Mouse (Mus musculus) hindlimb bud, embryonic 11.5 days (tissue): ENCODE data around the gene Gm5127.

ENCODE experiments used
- DNase-seq: peaks from one replicate; pipeline ENCODE4 v3.0.0-alpha.2; 2012; ENCODE audit warnings: low read depth, low spot score; ENCODE audit errors: extremely low spot score

The Gm5127 gene

DNA sequence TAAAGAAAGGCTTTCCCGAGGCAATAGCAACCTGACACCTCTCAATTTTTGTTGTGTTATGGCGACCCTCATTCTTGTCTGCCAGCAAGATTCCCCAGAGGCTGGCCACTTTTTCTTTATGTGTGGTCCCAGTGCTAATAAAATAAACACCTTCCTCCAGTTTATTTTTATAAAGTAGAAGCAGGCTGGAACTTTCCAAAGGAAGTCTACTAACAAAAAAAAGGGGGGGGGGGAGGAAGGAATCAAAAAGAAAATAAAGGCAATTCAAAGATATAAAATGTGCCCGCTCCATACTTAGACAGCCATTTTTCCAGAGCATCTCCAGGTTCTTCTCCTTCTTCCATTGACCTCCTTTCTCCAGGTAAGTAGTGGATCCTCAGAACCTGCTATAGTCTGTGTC, at the start of gene Gm5127:
Gm5127 (plus strand) TSS at position 301 of the 400 bp plus-strand sequence.
- DNase-seq, result no peak

DNA sequence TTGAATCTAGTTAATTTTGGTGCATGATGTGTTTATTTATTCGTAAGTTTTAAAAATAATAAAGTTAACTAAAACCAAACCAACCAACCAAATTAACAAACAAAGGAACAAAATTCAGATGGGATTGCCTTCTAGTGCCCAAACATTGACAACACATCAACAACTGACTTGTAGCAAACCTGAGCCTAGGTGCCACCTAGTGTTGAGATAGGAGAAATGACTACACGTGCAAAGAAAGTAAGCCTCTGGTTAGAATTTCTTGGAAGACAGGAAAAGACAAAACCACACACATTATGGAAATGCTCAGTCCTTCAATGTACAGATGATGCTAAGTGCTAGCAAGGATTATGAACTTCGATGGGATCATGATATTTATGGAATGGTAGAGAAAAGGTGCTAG, 46.6 kb upstream of the Gm5127 start:
- DNase-seq, result no peak

DNA sequence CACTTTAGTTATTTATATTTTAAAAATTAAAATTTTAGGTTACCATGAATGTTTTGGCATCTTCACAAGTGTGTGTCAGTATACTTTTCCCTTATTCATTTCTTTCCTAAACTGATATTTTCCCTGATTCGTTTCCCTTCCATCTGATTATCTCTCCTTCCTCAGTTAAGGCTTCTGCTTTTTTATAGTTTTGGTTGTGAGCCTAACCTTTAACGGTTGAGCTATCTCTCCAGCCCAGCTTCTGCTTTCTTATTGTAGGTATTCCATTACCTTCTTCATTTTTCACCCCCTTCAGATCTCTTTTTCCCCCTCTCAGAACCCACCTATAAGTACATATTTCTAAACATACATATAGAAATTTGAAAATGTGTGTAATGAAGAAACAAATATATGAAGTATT, 27.5 kb upstream of the Gm5127 start:
- no peak for DNase-seq

DNA sequence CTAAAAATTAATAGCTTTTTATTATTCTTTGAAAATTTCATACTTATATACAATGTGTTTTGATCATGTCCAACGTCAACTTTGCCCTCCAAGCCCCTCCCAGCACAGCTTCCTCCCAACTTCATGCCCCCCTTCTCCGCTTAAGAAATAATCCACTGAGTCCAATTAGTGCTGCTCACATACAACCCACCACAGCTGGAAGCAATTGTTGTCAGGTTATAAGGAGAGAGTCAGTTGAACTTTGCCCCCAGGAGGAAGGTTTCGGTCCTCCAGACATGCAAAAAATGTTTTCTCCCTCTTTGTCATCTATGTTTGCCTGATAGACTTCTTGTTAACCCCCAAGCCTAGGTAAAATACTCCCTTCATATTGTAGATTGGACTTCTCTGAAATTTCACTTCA, 4.0 kb upstream of the Gm5127 start:
- no peak for DNase-seq

DNA sequence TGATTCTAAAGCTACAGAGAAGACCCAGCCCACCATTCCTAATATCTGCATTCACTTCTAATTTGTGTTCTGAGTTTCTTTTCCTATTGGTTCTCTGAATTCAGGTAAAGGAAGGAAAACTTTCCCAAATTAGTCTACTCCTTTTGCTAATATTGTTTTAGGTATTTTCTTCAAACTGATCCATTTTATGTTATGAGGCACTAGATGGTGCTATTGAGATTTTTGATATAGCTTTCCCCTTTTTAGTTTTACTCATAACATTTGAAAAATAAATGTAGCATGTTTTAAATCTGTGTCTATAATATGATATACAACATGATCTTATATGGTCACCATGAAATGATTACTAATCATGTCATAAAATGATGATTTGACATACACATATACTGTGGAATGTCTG, 2.6 kb upstream of the Gm5127 start:
- DNase-seq, result no peak

DNA sequence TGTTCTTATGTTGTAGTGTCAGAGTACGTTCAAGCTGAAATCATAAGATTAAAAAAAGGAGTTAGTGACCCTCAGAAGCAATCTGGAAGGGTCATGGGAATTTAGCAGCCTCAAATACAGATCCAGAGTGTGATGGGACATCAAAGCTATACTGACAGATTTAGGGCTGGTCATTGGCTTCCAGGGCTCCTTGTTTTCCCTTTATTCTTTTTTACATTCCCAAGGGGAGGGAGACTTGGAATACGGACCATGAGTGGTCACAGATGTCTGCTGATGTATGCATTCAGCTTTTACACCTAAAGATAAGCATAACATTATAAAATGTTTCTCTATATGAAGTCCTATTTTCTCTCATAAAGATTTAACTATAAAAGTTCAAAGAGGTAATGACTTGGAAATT, 789 bp upstream of the Gm5127 start:
- no peak for DNase-seq

DNA sequence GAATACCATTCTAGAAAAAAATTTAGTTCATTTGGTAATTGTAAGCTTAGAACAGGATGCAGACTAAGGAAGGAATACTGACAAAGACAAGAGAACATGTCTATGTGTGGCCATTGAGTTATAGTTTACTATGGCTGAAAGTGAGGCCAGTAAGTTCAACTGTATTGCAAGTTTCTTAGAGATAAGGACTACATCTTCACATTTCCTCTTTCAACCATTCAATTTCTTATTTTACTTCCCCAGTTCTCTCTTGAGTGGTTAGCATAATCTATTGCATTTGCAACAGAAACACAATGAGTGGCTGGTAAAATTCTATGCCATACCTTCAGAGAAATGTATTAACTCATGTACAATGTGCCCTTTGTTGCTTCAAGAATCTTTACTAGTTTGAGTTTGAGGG, 10.9 kb downstream of the Gm5127 start:
- no peak for DNase-seq

DNA sequence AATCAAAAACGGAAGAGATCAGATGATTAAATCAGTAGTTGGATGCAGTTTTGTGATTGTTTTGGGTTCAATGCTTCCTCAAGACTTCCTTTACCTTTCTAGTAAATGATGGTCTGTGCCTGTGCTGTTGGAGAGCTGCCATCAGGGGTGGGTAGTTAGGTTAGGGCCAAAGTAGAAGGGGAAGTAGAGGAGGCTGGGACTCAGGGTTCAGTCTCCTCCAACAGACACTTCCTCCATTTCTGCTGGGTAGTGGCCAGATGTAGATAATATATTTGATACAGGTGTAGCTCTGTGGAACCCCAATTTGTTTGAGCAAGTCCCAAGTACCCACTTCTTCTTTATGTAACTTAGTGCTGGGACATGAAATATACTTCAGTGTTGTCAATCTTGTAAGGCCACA, 12.9 kb downstream of the Gm5127 start:
- no peak for DNase-seq

DNA sequence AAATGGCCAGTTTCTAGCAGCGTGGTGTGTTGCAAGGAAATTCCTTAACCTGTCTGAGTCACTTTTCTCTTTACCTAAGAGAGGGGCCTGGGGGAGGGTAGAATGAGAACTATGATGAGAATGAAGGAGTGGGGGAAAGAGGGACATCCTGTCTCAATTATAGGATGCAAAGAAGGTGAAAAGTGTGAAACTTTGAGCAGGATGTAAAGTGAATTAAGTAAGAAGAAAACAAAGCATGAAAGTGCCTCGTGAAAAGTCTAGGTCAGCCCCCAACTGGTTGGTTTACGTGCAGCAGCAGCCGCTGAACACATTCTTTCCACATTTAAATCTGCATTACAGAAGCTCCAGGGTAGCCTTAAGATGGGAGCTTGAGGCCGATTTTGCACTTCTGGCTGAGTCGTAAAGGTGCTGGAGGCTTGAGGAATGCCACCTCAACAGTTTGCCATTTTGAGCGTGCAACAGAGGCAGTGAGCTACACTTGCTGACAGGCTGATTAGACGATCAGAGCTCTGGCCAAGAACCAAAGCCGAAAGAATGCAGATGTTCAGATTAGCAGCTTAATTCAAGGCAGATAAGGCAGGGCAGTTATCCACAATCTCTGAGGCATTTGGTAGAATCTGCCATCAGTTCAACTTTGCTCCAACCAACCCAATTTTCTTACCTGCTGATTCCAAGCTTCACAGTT, 19.7 kb downstream of the Gm5127 start:
- DNase-seq, result no peak

DNA sequence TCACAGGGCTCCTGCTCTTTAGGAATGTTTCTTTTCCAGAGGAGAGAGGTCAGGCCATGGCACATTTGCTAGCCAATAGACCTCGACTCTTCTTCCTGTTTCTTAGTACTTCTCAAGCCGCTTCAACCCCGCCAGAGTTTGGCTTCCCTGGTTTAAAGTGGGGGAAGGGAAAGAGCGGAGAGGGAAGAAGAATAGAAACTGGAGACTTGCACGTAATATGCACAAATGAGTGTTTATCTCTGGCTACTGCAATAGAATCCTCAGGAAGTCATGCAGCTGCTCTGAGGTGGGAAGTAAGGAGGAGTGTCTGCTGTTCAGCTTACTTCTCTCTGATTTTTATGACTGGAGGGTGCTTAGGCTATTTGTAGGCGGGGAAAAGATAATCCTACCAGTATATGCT, 20.4 kb downstream of the Gm5127 start, which contains the start of gene Cysltr1:
Cysltr1 (minus strand) TSS at position 294 of the 400 bp plus-strand sequence.
- DNase-seq, result no peak

DNA sequence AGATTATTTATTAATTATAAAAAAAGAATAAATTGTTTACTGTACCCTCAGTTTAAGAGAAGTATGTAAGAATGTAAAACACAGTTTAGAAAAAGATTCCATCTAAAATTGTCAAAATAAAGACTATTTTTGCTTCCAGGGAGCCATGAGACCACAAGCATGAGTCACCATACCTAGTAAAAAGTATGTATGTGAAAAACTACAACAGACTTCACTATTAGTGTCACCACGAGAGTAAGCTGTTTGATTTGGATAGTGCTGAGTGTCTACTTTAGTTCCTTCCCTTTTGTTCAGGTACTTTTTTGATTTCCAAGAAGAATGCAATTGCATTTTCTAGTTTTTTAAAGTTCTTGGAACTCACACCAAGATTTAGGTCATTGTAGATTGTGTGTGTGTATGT, 39.5 kb downstream of the Gm5127 start:
- DNase-seq, result no peak

DNA sequence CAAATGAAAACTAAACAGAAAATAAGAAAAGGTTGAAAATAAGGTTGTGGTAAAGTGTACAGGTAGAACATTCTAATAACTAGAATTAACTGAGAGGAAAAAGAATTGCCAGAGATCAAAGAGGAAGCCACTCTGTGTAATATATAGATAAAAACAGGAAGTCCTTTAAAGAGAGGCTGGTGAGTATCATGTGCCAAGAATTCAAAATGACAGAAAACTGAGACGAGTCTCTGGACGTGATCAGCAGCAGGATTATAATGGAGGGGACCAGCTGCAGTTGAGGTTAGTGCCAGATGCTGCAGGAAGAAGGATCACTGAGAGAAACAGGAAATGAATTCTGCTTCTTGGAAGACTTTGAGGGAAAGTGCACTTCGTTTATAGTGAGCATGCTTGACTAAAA, 40.7 kb downstream of the Gm5127 start:
- no peak for DNase-seq

DNA sequence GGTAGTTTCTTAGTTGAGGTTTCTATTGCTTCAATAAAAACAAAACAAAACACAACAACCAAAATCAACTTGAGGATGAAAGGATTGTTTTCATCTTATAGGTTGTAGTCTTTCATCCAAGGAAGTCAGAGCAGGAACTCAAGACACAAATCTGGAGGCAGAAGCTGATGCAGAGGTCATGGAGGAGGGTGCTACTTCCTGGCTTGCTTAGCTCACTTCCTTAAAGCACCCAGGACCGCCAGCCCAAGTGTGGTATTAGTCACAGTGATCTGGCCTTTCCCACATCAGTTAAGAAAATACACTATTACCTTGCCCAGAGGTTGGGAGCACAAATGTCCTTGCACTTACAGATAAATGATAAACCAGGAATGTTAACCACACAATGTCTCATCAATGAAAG, 45.5 kb downstream of the Gm5127 start:
- no peak for DNase-seq

DNA sequence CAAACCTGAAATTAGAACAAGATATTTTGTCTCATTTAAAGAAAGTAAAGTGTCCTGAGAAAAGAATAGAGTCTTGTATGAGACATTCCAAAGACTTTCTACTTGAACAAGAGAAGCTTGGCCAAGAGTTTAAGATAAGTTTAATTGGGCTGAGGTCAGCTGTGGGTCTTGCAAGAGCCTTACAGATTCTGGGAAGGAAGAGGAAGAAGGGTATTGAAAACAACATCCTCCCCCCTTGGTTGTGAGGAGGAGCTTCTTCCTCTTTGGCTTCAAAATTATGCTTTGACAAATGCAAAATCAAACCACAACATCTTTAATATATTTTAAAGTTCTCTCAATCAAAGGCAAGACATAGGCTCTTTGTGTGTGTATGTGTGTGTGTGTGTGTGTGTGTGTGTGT, 50.6 kb downstream of the Gm5127 start:
- DNase-seq, result no peak

DNA sequence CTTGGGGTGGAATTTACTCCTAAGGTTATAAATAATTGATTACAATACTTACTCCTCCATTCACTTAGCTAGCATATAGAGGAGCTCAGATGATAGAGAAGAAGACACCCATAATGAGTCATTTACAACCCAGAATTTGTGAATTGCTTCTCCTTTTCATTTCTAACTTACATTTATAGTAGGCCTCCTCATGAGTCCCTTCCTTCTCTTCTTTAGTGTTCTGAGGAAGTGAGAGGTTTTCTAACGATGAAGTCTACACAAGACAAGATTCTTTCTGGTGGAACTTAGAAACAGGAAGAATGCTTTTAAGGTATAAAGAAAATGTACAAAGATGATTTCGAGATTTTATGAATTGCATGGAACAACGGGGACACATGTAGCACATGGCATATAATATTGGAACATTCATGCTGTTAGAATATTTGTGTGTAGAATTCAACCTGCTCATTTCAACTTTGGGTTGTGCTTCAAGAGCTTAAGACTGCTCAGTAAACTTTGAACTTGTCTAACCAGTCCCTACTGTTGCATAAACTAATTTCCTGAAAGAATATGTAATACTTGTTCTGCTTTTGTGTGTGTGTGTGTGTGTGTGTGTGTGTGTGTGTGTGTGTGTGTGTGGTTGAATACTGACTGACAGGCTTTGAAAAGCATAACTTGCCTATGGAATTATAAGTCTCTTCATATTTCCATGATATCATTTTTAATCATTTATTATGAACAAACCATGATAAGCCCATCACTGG, 52.0 kb downstream of the Gm5127 start:
- no peak for DNase-seq

DNA sequence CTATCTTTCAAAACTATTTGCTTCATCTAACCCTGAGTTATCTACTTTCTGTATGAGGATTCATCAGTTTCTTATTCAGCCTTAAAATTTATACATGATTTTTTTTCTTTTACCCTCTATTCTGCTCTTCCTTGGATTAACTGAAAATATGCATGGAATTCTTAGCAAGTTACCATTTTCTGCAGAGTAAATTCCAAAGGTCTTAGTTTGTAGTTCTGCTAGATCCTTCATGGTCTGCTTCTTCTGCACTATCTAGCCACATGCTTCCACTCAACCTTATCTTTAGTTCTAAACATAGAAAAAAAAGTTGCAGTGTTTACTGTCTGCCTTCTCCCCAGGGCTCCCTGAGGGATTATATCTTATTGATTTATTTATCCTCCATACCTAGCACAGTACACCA, 79.1 kb downstream of the Gm5127 start:
- no peak for DNase-seq

DNA sequence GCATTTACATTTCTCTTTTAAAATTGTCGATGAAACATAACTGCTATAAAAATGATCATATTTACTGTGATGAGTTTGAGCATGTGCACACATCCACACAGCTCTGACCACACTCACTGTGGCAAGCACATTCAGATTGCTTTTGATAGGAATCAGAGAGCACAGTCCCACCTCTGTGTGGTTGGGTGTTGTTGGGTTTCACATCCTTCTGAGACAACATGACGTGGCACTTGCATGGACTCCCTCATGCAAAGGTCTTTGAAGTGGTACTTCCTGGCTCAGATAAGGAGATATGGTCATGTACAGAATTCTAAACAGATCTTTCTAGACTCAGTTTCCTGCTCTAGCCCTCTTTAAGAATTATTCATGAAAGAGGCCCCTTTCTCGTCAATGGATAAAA, 121.6 kb downstream of the Gm5127 start:
- no peak for DNase-seq

DNA sequence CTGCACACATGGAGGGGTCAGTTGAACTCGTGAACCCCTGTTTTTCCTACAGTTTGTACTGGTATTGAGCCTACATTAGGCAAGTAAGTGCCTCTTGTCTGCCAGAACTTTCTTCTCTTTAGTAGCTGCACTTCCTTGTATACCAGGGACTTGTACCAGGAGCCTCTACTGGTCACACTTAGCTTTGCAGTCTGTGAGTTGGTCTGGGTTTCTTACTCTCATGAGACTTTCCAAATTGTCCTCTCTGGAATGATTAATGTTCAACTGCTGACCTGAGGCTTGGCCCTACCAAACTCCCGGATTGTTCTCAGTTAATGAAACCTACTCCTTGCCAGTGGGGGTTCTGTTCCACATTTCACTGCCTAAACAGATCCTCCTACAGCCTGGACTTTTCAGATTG, 134.2 kb downstream of the Gm5127 start:
- DNase-seq, result peak; percentile 3

DNA sequence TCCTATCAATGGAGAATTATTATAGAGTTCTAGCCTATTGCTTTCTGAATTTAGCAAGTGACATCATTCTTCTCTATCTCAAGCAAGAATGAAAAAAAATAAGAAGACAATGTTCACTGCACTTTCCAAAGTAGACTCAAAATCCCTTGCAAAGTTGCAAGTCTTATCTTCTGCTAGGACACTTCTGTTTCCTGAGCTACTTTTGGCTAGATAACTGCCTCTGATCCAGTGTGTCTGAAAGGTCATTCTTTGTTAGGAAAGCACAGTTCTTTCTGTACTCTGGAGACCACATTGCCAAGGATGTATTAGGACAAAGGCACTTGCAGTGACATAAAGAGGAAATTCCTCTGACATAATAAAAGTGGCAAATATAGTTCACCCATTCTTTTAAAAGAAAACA, 159.3 kb downstream of the Gm5127 start:
- no peak for DNase-seq

DNA sequence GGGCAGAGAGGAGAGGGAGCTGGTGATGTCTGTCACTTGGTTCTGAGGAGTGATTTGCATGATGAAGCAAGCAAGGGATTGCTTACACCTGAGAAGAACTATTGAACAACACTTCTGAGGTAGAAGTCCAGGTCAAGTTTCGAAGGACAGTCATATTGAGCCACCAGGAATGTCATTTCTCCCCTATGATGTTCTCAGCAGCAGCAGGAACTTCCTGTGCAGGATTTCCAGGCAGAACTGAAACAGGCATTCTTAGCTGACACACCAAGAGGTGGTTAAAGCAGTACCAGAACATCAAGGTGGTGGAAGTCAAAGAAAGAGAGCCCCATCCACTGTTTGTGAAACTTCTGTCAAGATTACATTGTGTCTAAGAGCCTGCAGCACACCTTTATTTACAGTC, 172.3 kb downstream of the Gm5127 start:
- no peak for DNase-seq
